Comparison of ENCODE assay signal across 14 mouse cellular contexts in genomic region chr10:87830012-87830411, GRCm38 (mm10).
"Had no signal": no experiment of that assay in that cellular context is flagged by ENCODE, and none has a peak within 500 bp of the region (broad histone marks: within the 10 kb centered on the region; RNA-seq: fewer than 3 reads in every experiment).

No protein-coding gene starts in this region.

- H3K36me3 ChIP-seq: limb, embryonic 13.5 days; midbrain, embryonic 13.5 days; neural tube, embryonic 13.5 days had no signal

- H3K9me3 ChIP-seq: limb, embryonic 13.5 days; midbrain, embryonic 13.5 days; neural tube, embryonic 13.5 days had no signal

- H3K9ac ChIP-seq: limb, embryonic 13.5 days; lung, embryonic 14.5 days; midbrain, embryonic 13.5 days; neural tube, embryonic 13.5 days had no signal

- H3K4me2 ChIP-seq: limb, embryonic 13.5 days; liver, embryonic 11.5 days; lung, embryonic 14.5 days; midbrain, embryonic 13.5 days; neural tube, embryonic 13.5 days had no signal

- H3K4me3 ChIP-seq: layer of hippocampus, adult 2 months; limb, embryonic 13.5 days; midbrain, embryonic 13.5 days; neural tube, embryonic 13.5 days had no signal

- H3K27ac ChIP-seq: layer of hippocampus, adult 2 months; limb, embryonic 13.5 days; midbrain, embryonic 13.5 days; neural tube, embryonic 13.5 days had no signal

- H3K27me3 ChIP-seq: limb, embryonic 13.5 days; midbrain, embryonic 13.5 days; neural tube, embryonic 13.5 days had no signal

- ATAC-seq: inflammation-experienced regulatory T-cells, adult 6 months; intestine, postnatal 0 days; midbrain, embryonic 13.5 days had no signal

- DNase-seq: kidney, postnatal 10 days; kidney, postnatal 4 days; left cerebral cortex, postnatal 4 days; lung, embryonic 14.5 days; right cerebral cortex, adult 18-20 months; right cerebral cortex, postnatal 25 days; thymus, postnatal 36 days had no signal

- H3K4me1 ChIP-seq: limb, embryonic 13.5 days; midbrain, embryonic 13.5 days; neural tube, embryonic 13.5 days had no signal
